Mouse (Mus musculus) lung, embryonic 14.5 days (tissue): ENCODE results near the gene Trim56. TPM values are rescaled to one million over a fixed set of nuclear protein-coding genes. Genes with fewer than 3 reads are reported as not detected.

Experiments used
- ATAC-seq: fragments of 200-750 bp; cut with Nextera tagmentation; 2 replicates; pipeline ENCODE4 v1.8.0; 2017; ENCODE audit warnings: mild to moderate bottlenecking, moderate TSS enrichment, moderate library complexity; ENCODE audit not compliant: insufficient read depth
- DNase-seq: peaks from one replicate; pipeline ENCODE4 v3.0.0-alpha.2; 2015
- H3K27ac ChIP-seq: fragments of 300-500 bp; sonication (generic); 2 replicates; pipeline ENCODE4 v1.5.1; 2014; ENCODE audit warnings: low read depth, mild to moderate bottlenecking, moderate library complexity
- H3K27me3 ChIP-seq: fragments of 300-500 bp; sonication (generic); 2 replicates; pipeline ENCODE4 v1.6.1; 2014; ENCODE audit warnings: low read length, control low read depth; ENCODE audit not compliant: insufficient read depth
- H3K36me3 ChIP-seq: fragments of 300-500 bp; sonication (generic); 2 replicates; pipeline ENCODE4 v1.6.1; 2014; ENCODE audit warnings: control low read depth; ENCODE audit not compliant: insufficient read depth
- H3K4me1 ChIP-seq: fragments of 300-500 bp; sonication (generic); 2 replicates; pipeline ENCODE4 v1.6.1; 2014; ENCODE audit warnings: antibody characterized with exemption, control low read depth; ENCODE audit not compliant: insufficient read depth
- H3K4me2 ChIP-seq: fragments of 300-500 bp; sonication (generic); 2 replicates; pipeline ENCODE4 v1.6.1; 2014; ENCODE audit warnings: mild to moderate bottlenecking
- H3K4me3 ChIP-seq: fragments of 300-500 bp; sonication (generic); 2 replicates; pipeline ENCODE4 v1.5.1; 2014; ENCODE audit warnings: low read depth, low read length
- H3K9ac ChIP-seq: fragments of 300-500 bp; sonication (generic); 2 replicates; pipeline ENCODE4 v1.6.1; 2014
- H3K9me3 ChIP-seq: fragments of 300-500 bp; sonication (generic); 2 replicates; pipeline ENCODE4 v1.6.1; 2016; ENCODE audit warnings: low read depth, low read length, control low read depth
- CTCF ChIP-seq: IDR thresholded peaks from 2 replicates; pipeline ENCODE4 v1.5.1; 2016; ENCODE audit warnings: antibody characterized with exemption, low read depth
- WGBS: fragments of 180-500 bp; shearing (Covaris S2); extraction: QIAGEN DNeasy Blood & Tissue Kit; methylation state at CpG from one replicate; pipeline ENCODE4 v1.1.7; 2014; 5-methylcytosine and 5-hydroxymethylcytosine counted together
- polyA plus RNA-seq: library from polyadenylated mRNA; unstranded; fragments of >200 nt; fragmentation: Nextera tagmentation; extraction: Ambion mirVana; gene quantifications from 2 replicates; pipeline ENCODE4 v1.2.1, GENCODE M21; 2014

The Trim56 gene
- polyA plus RNA-seq, 1 experiment from 2014 or later = 11.8 TPM

GRCm38 (mm10) chr5:137075726-137076125, 40.3 kb downstream of the Trim56 start:
- Histone ChIP-seq H3K27me3 (no peaks in the 10 kb centered on the region), H3K4me1 (peaks cover 44% of the 10 kb centered on the region), H3K27ac (peak overlapping the region; percentile 86), H3K36me3 (no peaks in the 10 kb centered on the region), H3K9me3 (no peaks in the 10 kb centered on the region), H3K4me2 (no peak overlapping the region), H3K9ac (no peak overlapping the region), H3K4me3 (no peak overlapping the region)
- no peak for DNase-seq
- TF ChIP-seq CTCF = no peak
- WGBS = 39% methylated on average over 6 of the region's 6 CpGs
- no peak for ATAC-seq

DNA sequence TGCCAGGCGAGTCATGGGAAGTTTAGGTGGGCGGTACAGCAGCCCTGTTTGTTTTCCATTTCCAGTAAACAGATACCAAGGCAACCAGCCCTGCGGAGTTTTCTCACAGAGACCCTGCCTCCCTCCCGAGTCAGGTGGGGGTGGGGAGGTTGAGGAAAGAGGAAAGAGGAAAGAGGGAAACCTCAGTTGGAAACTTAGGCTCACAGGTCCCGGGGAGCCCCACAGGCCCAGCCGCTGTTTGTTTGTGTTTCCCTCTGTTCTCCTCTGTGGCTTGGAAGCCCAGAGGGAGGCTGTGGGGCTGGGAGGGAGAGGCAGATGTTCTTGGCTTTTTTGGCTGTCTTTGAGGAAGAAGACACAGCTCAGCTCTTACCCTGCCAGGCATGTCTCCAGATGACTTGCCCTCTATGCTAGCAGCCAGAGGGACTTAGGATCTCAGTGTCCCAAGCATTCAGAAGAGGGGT, 41.8 kb downstream of the Trim56 start:
- H3K36me3 ChIP-seq = no peaks in the 10 kb centered on the region
- TF ChIP-seq CTCF = no peak
- DNase-seq = peak; percentile 36
- peaks cover 44% of the 10 kb centered on the region for H3K4me1 ChIP-seq
- no peaks in the 10 kb centered on the region for H3K9me3 ChIP-seq
- no peak overlapping the region for H3K9ac ChIP-seq
- H3K27ac ChIP-seq = peak overlapping the region; percentile 70
- ATAC-seq = no peak
- no peak overlapping the region for H3K4me3 ChIP-seq
- H3K4me2 ChIP-seq = no peak overlapping the region
- WGBS = 17% methylated on average over 6 of the region's 6 CpGs
- H3K27me3 ChIP-seq = no peaks in the 10 kb centered on the region

- H3K4me3 ChIP-seq = no peak overlapping the region
- H3K36me3 ChIP-seq = no peaks in the 10 kb centered on the region
- no peak for ATAC-seq
- no peak for TF ChIP-seq CTCF
- H3K9ac ChIP-seq = no peak overlapping the region
- WGBS = 92% methylated on average over 8 of the region's 8 CpGs
- H3K4me1 ChIP-seq = peaks cover 35% of the 10 kb centered on the region
- DNase-seq = no peak
- H3K4me2 ChIP-seq = no peak overlapping the region
- H3K27ac ChIP-seq = peak overlapping the region; percentile 89; the same call in 1 of the 2 replicates
- H3K27me3 ChIP-seq = no peaks in the 10 kb centered on the region
- no peaks in the 10 kb centered on the region for H3K9me3 ChIP-seq
Observed at GRCm38 (mm10) chr5:137073141-137073540, 42.9 kb downstream of the Trim56 start.

GRCm38 (mm10) chr5:137072079-137072960, 43.7 kb downstream of the Trim56 start, which contains the start of gene Serpine1:
TSS of gene Serpine1 (minus strand) at chr5:137072268.
- peak; percentile 92 for DNase-seq
- Histone ChIP-seq H3K4me3 (peak within 1 kb of the TSS; percentile 27), H3K27ac (peak within 1 kb of the TSS; percentile 89), H3K4me1 (peaks cover 28% of the 10 kb centered on the region), H3K27me3 (no peaks in the 10 kb centered on the region), H3K36me3 (no peaks in the 10 kb centered on the region), H3K4me2 (peak within 1 kb of the TSS; percentile 63), H3K9me3 (no peaks in the 10 kb centered on the region), H3K9ac (no peak within 1 kb of the TSS)
- peak; percentile 95 for ATAC-seq
- 11% methylated on average over 23 of the region's 23 CpGs for WGBS
- no peak for TF ChIP-seq CTCF

GRCm38 (mm10) chr5:137070881-137071605, 45.0 kb downstream of the Trim56 start:
- WGBS = 86% methylated on average over 19 of the region's 19 CpGs
- no peak overlapping the region; the same call in 1 of the 2 replicates for H3K4me2 ChIP-seq
- H3K9ac ChIP-seq = no peak overlapping the region
- no peaks in the 10 kb centered on the region for H3K36me3 ChIP-seq
- no peaks in the 10 kb centered on the region for H3K27me3 ChIP-seq
- H3K4me1 ChIP-seq = peaks cover 17% of the 10 kb centered on the region
- H3K27ac ChIP-seq = no peak overlapping the region
- H3K4me3 ChIP-seq = peak overlapping the region; percentile 27; the same call in 1 of the 2 replicates
- no peaks in the 10 kb centered on the region for H3K9me3 ChIP-seq
- ATAC-seq (no peak), DNase-seq (no peak)
- TF ChIP-seq CTCF = no peak

DNA sequence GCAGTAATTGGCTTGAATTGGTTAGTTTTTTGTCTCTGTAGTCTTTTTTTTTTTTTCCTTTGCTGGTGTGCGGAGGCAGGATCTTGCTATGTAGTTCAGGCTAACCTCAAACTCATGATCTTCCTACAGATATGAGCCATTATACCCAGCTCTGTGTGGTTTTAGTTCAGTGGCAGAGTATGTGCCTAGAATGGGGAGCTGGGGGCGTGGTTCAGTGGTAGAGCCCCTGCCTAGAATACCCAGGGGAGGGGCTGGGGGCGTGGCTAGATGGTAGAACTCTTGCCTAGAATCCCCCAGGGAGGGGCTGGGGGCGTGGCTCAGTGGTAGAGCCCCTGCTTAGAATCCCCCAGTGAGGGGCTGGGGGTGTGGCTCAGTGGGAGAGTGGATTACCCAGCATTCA, 47.3 kb downstream of the Trim56 start:
- H3K9me3 ChIP-seq = no peaks in the 10 kb centered on the region
- no peak overlapping the region for H3K9ac ChIP-seq
- H3K4me1 ChIP-seq = peaks cover 6% of the 10 kb centered on the region; the same call in 1 of the 2 replicates
- H3K4me2 ChIP-seq = no peak overlapping the region
- 67% methylated on average over 4 of the region's 4 CpGs for WGBS
- H3K27me3 ChIP-seq = no peaks in the 10 kb centered on the region
- no peaks in the 10 kb centered on the region for H3K36me3 ChIP-seq
- DNase-seq = no peak
- ATAC-seq = no peak
- no peak for TF ChIP-seq CTCF
- H3K27ac ChIP-seq = no peak overlapping the region
- no peak overlapping the region for H3K4me3 ChIP-seq

- H3K9me3 ChIP-seq = no peaks in the 10 kb centered on the region
- H3K27me3 ChIP-seq = no peaks in the 10 kb centered on the region
- H3K9ac ChIP-seq = no peak overlapping the region
- H3K27ac ChIP-seq = no peak overlapping the region
- no peak overlapping the region for H3K4me2 ChIP-seq
- WGBS = 56% methylated on average over 8 of the region's 8 CpGs
- no peak for ATAC-seq
- 0 out of 2 replicates have a peak, but pooled peaks have one; percentile 7 for TF ChIP-seq CTCF
- no peak for DNase-seq
- H3K4me3 ChIP-seq = no peak overlapping the region
- no peaks in the 10 kb centered on the region for H3K36me3 ChIP-seq
- H3K4me1 ChIP-seq = no peaks in the 10 kb centered on the region
Observed at GRCm38 (mm10) chr5:137065923-137066322, 50.1 kb downstream of the Trim56 start.
